Mouse (Mus musculus) hindbrain, embryonic 15.5 days (tissue): ENCODE measurements around the gene Snx32. TPM values are rescaled to one million over a fixed set of nuclear protein-coding genes. Genes with fewer than 3 reads are reported as not detected.

ENCODE experiments used
- ATAC-seq: fragments of 200-750 bp; cut with Nextera tagmentation; 2 replicates; pipeline ENCODE4 v1.8.0; 2017; ENCODE audit warnings: low read depth, moderate number of reproducible peaks, moderate TSS enrichment; ENCODE audit not compliant: low FRiP score
- H3K27ac ChIP-seq: fragments of 300-500 bp; sonication (generic); replicated peaks from 2 replicates; pipeline ENCODE4 v1.5.1; 2015; ENCODE audit warnings: mild to moderate bottlenecking, inconsistent platforms
- H3K27me3 ChIP-seq: fragments of 300-500 bp; sonication (generic); 2 replicates; pipeline ENCODE4 v1.6.1; 2015; ENCODE audit warnings: control low read depth, inconsistent platforms
- H3K36me3 ChIP-seq: fragments of 300-500 bp; sonication (generic); 2 replicates; pipeline ENCODE4 v1.6.1; 2015; ENCODE audit warnings: control low read depth, inconsistent platforms
- H3K4me1 ChIP-seq: fragments of 300-500 bp; sonication (generic); replicated peaks from 2 replicates; pipeline ENCODE4 v1.6.1; 2015; ENCODE audit warnings: control low read depth, inconsistent platforms
- H3K4me2 ChIP-seq: fragments of 300-500 bp; sonication (generic); 2 replicates; pipeline ENCODE4 v1.6.1; 2015; ENCODE audit warnings: moderate library complexity, mild to moderate bottlenecking, inconsistent platforms
- H3K4me3 ChIP-seq: fragments of 300-500 bp; sonication (generic); 2 replicates; pipeline ENCODE4 v1.5.1; 2015; ENCODE audit warnings: mild to moderate bottlenecking, inconsistent platforms
- H3K9ac ChIP-seq: fragments of 300-500 bp; sonication (generic); 2 replicates; pipeline ENCODE4 v1.6.1; 2015; ENCODE audit warnings: inconsistent platforms
- H3K9me3 ChIP-seq: fragments of 300-500 bp; sonication (generic); 2 replicates; pipeline ENCODE4 v1.6.1; 2016; ENCODE audit warnings: control low read depth, inconsistent platforms
- WGBS: fragments of 180-500 bp; shearing (Covaris S2); methylation state at CpG from one replicate; pipeline ENCODE4 v1.1.7; 2015; 5-methylcytosine and 5-hydroxymethylcytosine counted together
- polyA plus RNA-seq: library from polyadenylated mRNA; unstranded; fragments of >200 nt; fragmentation: Nextera tagmentation; extraction: Ambion mirVana; gene quantifications from 2 replicates; pipeline ENCODE4 v1.2.1, GENCODE M21; 2015

The Snx32 gene
- polyA plus RNA-seq, 1 experiment from 2014 or later: 99.8 TPM

GRCm38 (mm10) chr19:5475069-5475714 lies 35.1 kb downstream of the Snx32 start:
- Histone ChIP-seq H3K4me2 (peak overlapping the region; percentile 99), H3K27ac (peak overlapping the region; percentile 54), H3K9me3 (no peaks in the 10 kb centered on the region), H3K4me1 (peaks cover 29% of the 10 kb centered on the region), H3K4me3 (peak overlapping the region; percentile 58), H3K36me3 (no peaks in the 10 kb centered on the region), H3K27me3 (no peaks in the 10 kb centered on the region), H3K9ac (peak overlapping the region; percentile 67)
- ATAC-seq: peak; percentile 13
- 17% methylated on average over 13 of the region's 13 CpGs for WGBS

- Histone ChIP-seq H3K9me3 (no peaks in the 10 kb centered on the region), H3K4me1 (peaks cover 29% of the 10 kb centered on the region), H3K4me2 (peak overlapping the region; percentile 99), H3K27ac (peak overlapping the region; percentile 54), H3K27me3 (no peaks in the 10 kb centered on the region), H3K4me3 (peak overlapping the region; percentile 58), H3K36me3 (no peaks in the 10 kb centered on the region), H3K9ac (peak overlapping the region; percentile 67)
- 1% methylated on average over 57 of the region's 68 CpGs for WGBS
- ATAC-seq: peak; percentile 78
These were observed 35.9 kb downstream of the Snx32 start for GRCm38 (mm10) chr19:5474281-5475068.

- peak within 1 kb of the TSS; percentile 58 for H3K4me3 ChIP-seq
- peak within 1 kb of the TSS; percentile 99 for H3K4me2 ChIP-seq
- ATAC-seq: peak; percentile 69
- WGBS: 1% methylated on average over 22 of the region's 22 CpGs
- H3K36me3 ChIP-seq: no peaks in the 10 kb centered on the region
- no peaks in the 10 kb centered on the region for H3K27me3 ChIP-seq
- H3K4me1 ChIP-seq: peaks cover 29% of the 10 kb centered on the region
- H3K9ac ChIP-seq: peak within 1 kb of the TSS; percentile 67
- H3K9me3 ChIP-seq: no peaks in the 10 kb centered on the region
- peak within 1 kb of the TSS; percentile 54 for H3K27ac ChIP-seq
These were observed 36.6 kb downstream of the Snx32 start, which contains the start of gene Efemp2 for GRCm38 (mm10) chr19:5473720-5474119. Gene Efemp2 (plus strand): TSS chr19:5473954.

- 80% methylated on average over 3 of the region's 3 CpGs for WGBS
- no peaks in the 10 kb centered on the region for H3K27me3 ChIP-seq
- no peak overlapping the region for H3K27ac ChIP-seq
- H3K4me3 ChIP-seq: no peak overlapping the region
- H3K4me1 ChIP-seq: peaks cover 29% of the 10 kb centered on the region
- H3K4me2 ChIP-seq: no peak overlapping the region
- ATAC-seq: no peak
- H3K36me3 ChIP-seq: no peaks in the 10 kb centered on the region
- no peak overlapping the region for H3K9ac ChIP-seq
- no peaks in the 10 kb centered on the region for H3K9me3 ChIP-seq
These were observed 37.5 kb downstream of the Snx32 start for GRCm38 (mm10) chr19:5472857-5473256.

GRCm38 (mm10) chr19:5471846-5472245 lies 38.5 kb downstream of the Snx32 start:
- no peaks in the 10 kb centered on the region for H3K9me3 ChIP-seq

GRCm38 (mm10) chr19:5468374-5468773 lies 42.0 kb downstream of the Snx32 start, which contains the start of gene Ctsw:
Gene Ctsw (minus strand): TSS chr19:5468507.
- Histone ChIP-seq H3K4me3 (no peak within 1 kb of the TSS), H3K27ac (no peak within 1 kb of the TSS), H3K9ac (no peak within 1 kb of the TSS), H3K9me3 (no peaks in the 10 kb centered on the region), H3K36me3 (peaks cover 23% of the 10 kb centered on the region), H3K27me3 (no peaks in the 10 kb centered on the region), H3K4me2 (no peak within 1 kb of the TSS), H3K4me1 (peaks cover 16% of the 10 kb centered on the region)
- WGBS: 61% methylated on average over 5 of the region's 5 CpGs
- ATAC-seq: no peak

More at GRCm38 (mm10) chr19:5471846-5472245, 38.5 kb downstream of the Snx32 start:
- Histone ChIP-seq H3K36me3 (peaks cover 4% of the 10 kb centered on the region; the same call in 1 of the 2 replicates), H3K4me2 (no peak overlapping the region), H3K4me3 (no peak overlapping the region), H3K27ac (no peak overlapping the region), H3K9ac (no peak overlapping the region), H3K4me1 (peaks cover 29% of the 10 kb centered on the region), H3K27me3 (no peaks in the 10 kb centered on the region)
- no peak for ATAC-seq
- WGBS: 39% methylated on average over 5 of the region's 5 CpGs

GRCm38 (mm10) chr19:5466916-5467500 lies 43.3 kb downstream of the Snx32 start:
- Histone ChIP-seq H3K27ac (no peak overlapping the region), H3K4me2 (no peak overlapping the region), H3K36me3 (peaks cover 35% of the 10 kb centered on the region), H3K9me3 (no peaks in the 10 kb centered on the region), H3K9ac (no peak overlapping the region), H3K4me1 (peaks cover 17% of the 10 kb centered on the region), H3K27me3 (no peaks in the 10 kb centered on the region), H3K4me3 (no peak overlapping the region)
- WGBS: 97% methylated on average over 6 of the region's 6 CpGs
- no peak for ATAC-seq

- Histone ChIP-seq H3K27me3 (no peaks in the 10 kb centered on the region), H3K9ac (no peak overlapping the region)
These were observed 45.3 kb downstream of the Snx32 start for GRCm38 (mm10) chr19:5465037-5465436.

GRCm38 (mm10) chr19:5463791-5464562 lies 46.4 kb downstream of the Snx32 start:
- Histone ChIP-seq H3K4me1 (peaks cover 33% of the 10 kb centered on the region), H3K9ac (peak overlapping the region; percentile 44), H3K9me3 (no peaks in the 10 kb centered on the region), H3K36me3 (peaks cover 35% of the 10 kb centered on the region), H3K27me3 (no peaks in the 10 kb centered on the region; the same call in 1 of the 2 replicates), H3K4me3 (peak overlapping the region; percentile 27), H3K27ac (peak overlapping the region; percentile 68), H3K4me2 (peak overlapping the region; percentile 50)
- WGBS: 29% methylated on average over 15 of the region's 15 CpGs
- ATAC-seq: 0 out of 2 replicates have a peak, but pooled peaks have one; percentile 43

More at GRCm38 (mm10) chr19:5465037-5465436, 45.3 kb downstream of the Snx32 start:
- H3K4me3 ChIP-seq: no peak overlapping the region
- no peak for ATAC-seq
- no peak overlapping the region for H3K27ac ChIP-seq
- peaks cover 35% of the 10 kb centered on the region for H3K36me3 ChIP-seq
- 94% methylated on average over 8 of the region's 8 CpGs for WGBS
- peaks cover 29% of the 10 kb centered on the region for H3K4me1 ChIP-seq
- H3K9me3 ChIP-seq: no peaks in the 10 kb centered on the region
- no peak overlapping the region for H3K4me2 ChIP-seq

- WGBS: 89% methylated on average over 9 of the region's 9 CpGs
- H3K4me2 ChIP-seq: no peak overlapping the region
- no peak overlapping the region for H3K9ac ChIP-seq
- peaks cover 34% of the 10 kb centered on the region for H3K4me1 ChIP-seq
- no peaks in the 10 kb centered on the region for H3K9me3 ChIP-seq
- no peaks in the 10 kb centered on the region; the same call in 1 of the 2 replicates for H3K27me3 ChIP-seq
- H3K27ac ChIP-seq: no peak overlapping the region
- peaks cover 35% of the 10 kb centered on the region for H3K36me3 ChIP-seq
- no peak overlapping the region for H3K4me3 ChIP-seq
- ATAC-seq: no peak
These were observed 47.1 kb downstream of the Snx32 start for GRCm38 (mm10) chr19:5463212-5463611.

GRCm38 (mm10) chr19:5461411-5461810 lies 48.9 kb downstream of the Snx32 start:
- Histone ChIP-seq H3K36me3 (peaks cover 28% of the 10 kb centered on the region), H3K9me3 (no peaks in the 10 kb centered on the region), H3K27ac (no peak overlapping the region), H3K4me2 (peak overlapping the region; percentile 95), H3K4me3 (peak overlapping the region; percentile 82), H3K9ac (peak overlapping the region; percentile 79), H3K27me3 (no peaks in the 10 kb centered on the region; the same call in 1 of the 2 replicates), H3K4me1 (peaks cover 45% of the 10 kb centered on the region)
- no peak for ATAC-seq
- WGBS: 94% methylated on average over 6 of the region's 6 CpGs
